Mouse (Mus musculus) neutrophil, adult 5-6 weeks (primary cell): ENCODE results near the gene Pvr. TPM values are rescaled to one million over a fixed set of nuclear protein-coding genes. Genes with fewer than 3 reads are reported as not detected.
"Not testable (repeated sequence)": the region's sequence is repeated elsewhere in the genome, so short reads cannot be mapped to it uniquely, and the experiment has no call there.

Source experiments
- ATAC-seq: fragments of 151-379, 151-347 bp; 2 replicates; pipeline ENCODE4 v1.8.0; 2017; ENCODE audit warnings: mild to moderate bottlenecking, moderate TSS enrichment; ENCODE audit not compliant: insufficient number of reproducible peaks, poor library complexity, low FRiP score, severe bottlenecking; ENCODE audit errors: extremely low read depth
- total RNA-seq: library from RNA; stranded (forward); fragments of 200-1000 nt; gene quantifications from 2 replicates; pipeline ENCODE4 v1.2.3, GENCODE M21; 2017

Gene Pvr
- total RNA-seq, 1 experiment from 2014 or later: 9.2 TPM

DNA sequence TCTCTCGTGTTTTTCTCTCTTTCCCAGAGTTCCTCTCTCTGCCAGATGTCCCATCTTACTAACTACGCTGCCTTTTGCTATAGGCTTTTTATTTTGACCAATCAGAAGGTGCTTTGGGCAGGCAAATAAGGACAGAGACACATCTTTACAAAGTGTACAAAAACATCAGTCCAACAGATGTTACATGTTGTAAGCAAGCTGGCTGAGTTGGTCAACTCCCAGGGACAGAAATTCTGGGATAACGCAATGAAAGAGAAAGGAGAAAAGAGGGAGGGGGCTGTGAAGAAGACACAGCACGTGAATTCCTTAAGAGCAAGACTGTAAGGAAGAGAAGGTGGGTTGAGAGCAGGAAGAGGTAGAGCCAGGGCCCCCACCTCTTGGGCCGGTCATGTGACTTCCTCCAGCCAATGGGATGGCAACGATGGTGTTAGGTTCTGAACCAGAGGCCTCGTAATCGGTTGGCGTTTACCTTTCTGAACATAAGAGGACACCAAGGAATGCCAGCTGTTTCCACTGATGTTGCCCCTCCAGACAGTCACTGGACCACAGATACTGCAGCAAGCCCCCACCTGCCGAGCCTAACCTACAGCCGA lies 16.4 kb upstream of the Pvr start:
- no peak for ATAC-seq

DNA sequence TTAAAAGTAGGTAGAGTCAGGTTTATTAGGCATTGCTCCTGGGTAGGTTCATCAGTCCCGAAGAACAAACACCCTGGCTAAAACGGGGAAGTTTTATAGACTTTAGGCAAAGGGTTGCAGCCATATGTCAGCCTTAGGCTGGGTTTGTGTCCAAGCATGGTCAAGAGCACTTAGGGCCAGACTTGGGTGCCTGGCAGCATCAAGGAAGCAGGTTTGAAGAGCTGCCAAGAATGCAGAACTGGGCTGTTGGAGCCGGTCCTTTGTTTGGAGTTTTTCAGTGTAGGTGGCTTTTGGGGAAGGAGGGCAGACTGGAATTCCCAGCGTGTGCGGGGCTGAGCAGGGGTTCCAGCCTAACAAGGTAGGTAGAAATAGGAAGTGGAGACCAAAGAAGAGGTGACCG lies 15.0 kb upstream of the Pvr start:
- no peak for ATAC-seq

GRCm38 (mm10) chr7:19935171-19935751 lies 14.3 kb upstream of the Pvr start:
- ATAC-seq: 0 out of 2 replicates have a peak, but pooled peaks have one; percentile 3

- ATAC-seq: peak; percentile 45; the same call in 1 of the 2 replicates
These were observed 12.2 kb upstream of the Pvr start for GRCm38 (mm10) chr7:19932877-19933809.

GRCm38 (mm10) chr7:19932133-19932876 lies 11.3 kb upstream of the Pvr start:
- ATAC-seq: no peak

DNA sequence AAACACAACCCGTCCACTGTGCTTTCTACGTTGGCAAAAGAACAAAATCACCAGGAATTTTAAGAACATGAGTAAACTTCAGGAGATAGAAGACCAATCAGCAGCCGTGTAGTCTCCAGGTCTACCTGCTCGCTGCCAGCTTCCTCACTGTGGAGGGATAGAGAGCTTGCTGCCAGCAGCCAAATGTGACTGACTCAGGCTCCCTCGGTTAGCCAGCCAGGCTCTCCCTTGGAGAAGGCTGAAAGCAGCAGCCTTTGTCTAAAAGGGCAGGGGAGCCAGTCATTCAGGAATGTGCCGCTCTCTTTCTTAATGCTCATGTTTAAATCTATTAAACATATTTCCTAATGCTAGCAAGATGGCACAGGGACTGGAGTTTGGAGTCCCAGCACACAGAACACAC lies 9.5 kb upstream of the Pvr start:
- ATAC-seq: not testable (repeated sequence)

GRCm38 (mm10) chr7:19928486-19928885 lies 7.5 kb upstream of the Pvr start:
- ATAC-seq: no peak

DNA sequence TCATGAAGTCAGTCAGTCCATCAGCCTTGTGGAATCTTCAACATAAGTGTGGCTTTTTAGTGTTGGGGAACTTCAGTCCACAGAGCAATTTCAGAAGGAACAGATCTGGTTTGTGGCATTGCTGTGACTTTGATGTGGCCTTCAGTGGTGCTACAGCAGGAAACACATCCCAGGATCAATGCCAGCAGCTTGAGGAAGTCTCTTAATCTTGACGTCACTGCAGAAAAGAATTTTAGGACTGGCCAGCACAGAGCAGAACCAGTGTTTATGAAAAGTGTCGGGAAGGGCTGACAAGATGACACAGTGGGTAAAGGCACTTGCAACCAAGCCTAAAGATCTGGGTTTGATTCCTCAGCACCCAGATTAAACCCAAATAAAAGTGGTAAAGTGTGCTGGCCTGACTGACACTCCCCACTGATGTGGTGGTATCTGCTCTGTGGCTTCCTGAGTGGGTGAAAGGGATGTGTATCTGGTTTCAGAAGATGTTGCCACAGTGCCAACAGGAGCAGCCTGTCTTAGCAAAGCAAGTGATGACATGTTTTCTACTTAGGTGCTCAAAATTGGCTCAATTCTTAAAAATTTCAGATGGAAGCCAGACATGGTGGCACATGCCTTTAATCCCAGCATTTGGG lies 6.0 kb upstream of the Pvr start:
- no peak for ATAC-seq

- no peak for ATAC-seq
These were observed 4.4 kb upstream of the Pvr start for GRCm38 (mm10) chr7:19925376-19925775.

DNA sequence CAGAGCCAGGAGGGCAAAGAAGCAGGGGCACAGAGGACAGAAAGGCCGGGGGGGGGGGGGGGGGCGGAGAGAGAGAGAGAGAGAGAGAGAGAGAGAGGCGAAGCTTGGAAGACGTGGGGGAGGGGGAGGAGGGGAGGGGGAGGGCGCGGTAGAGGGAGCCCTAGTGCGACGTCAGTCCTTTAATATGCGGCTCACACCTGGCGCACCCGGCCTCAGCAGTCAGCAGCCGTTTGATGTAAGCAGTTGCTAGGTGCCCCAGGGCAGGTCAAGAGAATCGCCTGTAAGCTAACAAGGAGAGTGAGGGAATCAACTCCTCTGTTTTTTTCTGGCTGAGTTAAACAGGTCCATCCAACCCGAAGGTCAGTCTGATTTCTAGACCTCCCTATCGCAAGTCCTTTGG lies 2.8 kb upstream of the Pvr start:
- ATAC-seq: no peak

- ATAC-seq: no peak
These were observed 2.4 kb upstream of the Pvr start for GRCm38 (mm10) chr7:19923354-19923753.

DNA sequence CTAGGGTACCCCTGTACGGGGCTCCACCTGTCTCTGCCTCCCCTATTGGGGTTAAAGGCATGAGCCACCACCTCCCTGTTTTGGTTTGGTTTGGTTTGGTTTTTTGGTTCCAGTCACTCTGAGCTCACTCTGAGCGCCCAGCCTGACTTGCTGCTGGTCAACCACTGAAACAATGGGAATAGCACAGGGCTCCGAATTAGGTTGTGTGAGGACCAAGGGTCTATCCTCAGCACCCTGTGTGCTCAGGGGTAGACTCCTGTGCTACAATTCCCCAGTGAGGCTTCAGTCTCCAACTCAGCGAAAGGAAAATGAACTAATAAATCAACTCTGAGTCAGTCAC lies 824 bp downstream of the Pvr start:
- ATAC-seq: no peak

- ATAC-seq: no peak
These were observed 6.4 kb downstream of the Pvr start for GRCm38 (mm10) chr7:19914558-19914957.

DNA sequence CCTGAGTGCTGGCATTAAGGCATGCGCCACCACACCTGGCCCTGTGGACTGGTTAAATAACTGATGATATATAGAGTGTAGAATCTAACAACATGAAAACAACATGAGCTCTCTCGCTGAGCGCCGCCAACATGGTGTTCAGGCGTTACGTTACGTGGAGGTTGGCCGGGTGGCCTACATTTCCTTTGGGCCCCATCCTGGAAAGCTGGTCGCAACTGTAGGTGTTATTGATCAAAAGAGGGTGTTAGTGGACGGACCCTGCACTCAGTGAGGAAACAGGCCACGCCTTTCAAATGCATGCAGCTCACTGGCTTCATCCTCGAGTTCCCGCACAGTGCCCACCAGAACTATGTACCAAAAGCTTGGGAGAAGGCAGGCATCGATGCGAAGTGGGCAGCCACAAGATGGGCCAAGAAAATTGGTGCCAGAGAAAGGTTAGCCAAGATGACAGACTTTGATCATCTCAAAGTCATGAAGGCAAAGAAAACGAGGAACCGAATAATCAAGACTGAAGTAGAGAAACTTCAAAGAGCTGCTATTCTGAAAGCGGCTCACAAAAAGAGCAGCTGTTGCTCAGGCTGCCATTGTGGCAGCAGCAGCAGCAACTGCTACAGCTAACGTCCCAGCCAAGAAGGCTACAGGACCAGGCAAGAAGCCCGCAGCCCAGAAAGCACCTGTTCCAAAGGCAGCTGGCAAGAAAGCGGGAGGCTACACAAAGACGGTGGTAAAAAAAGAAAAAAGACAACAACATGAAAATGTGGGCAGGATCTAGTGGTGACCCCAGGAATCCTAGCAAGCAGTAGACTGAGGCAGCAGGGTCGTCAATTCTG lies 9.1 kb downstream of the Pvr start:
- no peak for ATAC-seq

DNA sequence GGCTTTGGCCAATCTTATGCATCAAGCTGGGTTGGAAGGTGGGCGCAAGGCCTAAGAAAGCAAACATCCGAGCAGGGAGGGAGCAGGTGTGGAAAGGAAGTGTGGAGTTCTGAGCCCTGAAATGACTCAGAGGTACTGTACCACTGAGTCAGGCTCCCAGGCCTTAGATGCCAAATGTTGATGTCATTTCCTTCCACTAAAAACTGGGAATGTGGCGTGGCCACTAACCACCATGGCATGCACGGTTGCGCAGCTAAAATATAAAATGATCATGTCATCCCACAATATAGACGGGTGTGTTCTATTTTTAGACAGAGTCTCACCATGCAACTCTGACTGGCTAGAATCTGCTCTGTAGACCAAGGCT lies 9.7 kb downstream of the Pvr start:
- no peak for ATAC-seq

DNA sequence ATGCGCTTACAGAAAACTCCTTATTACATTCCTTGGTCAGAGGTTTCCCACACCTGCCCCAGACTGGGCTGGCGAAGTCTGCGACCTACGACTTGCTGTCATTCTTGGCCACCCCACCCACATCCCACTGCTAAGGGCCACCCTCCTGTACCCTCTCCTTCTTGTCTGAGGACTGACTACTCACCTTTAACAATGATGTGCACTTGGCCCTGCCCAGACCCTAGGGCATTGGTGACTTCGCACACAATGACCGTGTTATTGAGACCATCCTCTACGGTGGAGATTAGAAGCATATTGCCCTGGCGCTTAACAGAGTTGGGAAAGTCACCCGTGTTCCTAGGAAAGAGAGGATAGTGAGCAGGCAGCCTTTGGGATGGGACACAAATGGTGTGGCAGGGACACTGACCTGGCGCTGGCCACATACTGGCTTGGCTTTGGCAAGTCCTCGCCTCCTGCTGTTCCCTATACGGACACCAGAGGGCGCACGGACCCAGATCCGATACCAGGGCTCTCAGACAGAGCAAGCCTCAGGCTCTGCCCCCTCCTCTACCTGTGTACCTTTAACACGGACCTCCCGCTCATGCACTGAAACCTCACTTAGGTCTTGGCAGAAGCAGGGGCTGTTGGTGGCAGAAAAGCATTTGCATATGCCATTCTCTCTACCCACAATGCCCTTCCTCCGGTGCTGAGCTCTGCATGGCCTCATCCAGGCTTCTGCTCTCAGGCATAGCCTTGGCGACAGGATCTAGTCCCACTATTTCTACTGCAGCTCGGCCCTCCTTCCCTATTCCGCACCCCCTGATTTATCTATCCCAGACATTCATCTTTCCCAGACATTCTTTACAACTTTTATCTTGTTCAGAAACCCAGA lies 10.3 kb downstream of the Pvr start:
- peak; percentile 73; the same call in 1 of the 2 replicates for ATAC-seq

DNA sequence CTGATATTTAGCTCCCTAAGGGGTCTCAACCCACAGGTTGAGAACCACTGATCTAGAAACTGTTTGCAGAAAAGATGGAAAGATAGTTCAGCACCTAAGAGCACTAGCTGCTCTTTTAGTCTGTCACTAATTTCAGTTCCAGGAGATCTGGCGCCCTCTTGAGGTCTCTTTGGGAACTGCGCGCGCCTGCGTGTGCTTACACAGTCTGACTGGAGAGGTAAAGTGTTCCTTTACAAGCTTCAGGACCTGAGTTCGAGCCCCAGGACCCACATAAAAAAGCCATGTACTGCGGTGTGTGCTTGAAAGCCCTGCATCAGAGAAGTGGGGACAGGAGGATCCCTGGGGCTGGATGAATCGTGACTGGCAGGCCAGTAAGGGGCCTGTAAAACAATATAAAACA lies 31.1 kb downstream of the Pvr start:
- peak; percentile 66; the same call in 1 of the 2 replicates for ATAC-seq
